Mouse (Mus musculus) central nervous system, embryonic 11.5 days (tissue): ENCODE results near the gene Gm10840. TPM values are rescaled to one million over a fixed set of nuclear protein-coding genes. Genes with fewer than 3 reads are reported as not detected.

Experiments used
- polyA plus RNA-seq: library from polyadenylated mRNA; depleted of rRNA; stranded (reverse); fragments of >200 nt; gene quantifications from 2 replicates; pipeline ENCODE4 v1.2.3, GENCODE M21; 2012; rRNA removed

Gene Gm10840
- not detected in 2 replicates for polyA plus RNA-seq

GRCm38 (mm10) chr11:106160841-106161721 is at the start of gene Gm10840, which contains the start of gene Limd2:
TSS of gene Gm10840 (plus strand) at chr11:106160850.
TSS of gene Limd2 (minus strand) at chr11:106160860.

GRCm38 (mm10) chr11:106202123-106202465 is 41.4 kb downstream of the Gm10840 start, which contains the start of gene Strada:
TSS of gene Strada (minus strand) at chr11:106202168.

Other genes with a start within 250 kb of the Gm10840 start
- 6.1 and 7.9 TPM in 2 replicates for gene Cyb561, start 207.5 kb upstream of the Gm10840 start, polyA plus RNA-seq
- gene Ace, start 192.9 kb upstream of the Gm10840 start, polyA plus RNA-seq: 0.83 and 0.84 TPM in 2 replicates
- not detected in 2 replicates for gene Ace3, start 166.2 kb upstream of the Gm10840 start, polyA plus RNA-seq
- 0.26 and 0.56 TPM in 2 replicates for gene Kcnh6, start 152.7 kb upstream of the Gm10840 start, polyA plus RNA-seq
- 76.5 and 77.4 TPM in 2 replicates for gene Dcaf7, start 124.0 kb upstream of the Gm10840 start, polyA plus RNA-seq
- 18.2 and 20.9 TPM in 2 replicates for gene Taco1, start 94.8 kb upstream of the Gm10840 start, polyA plus RNA-seq
- gene Map3k3, start 76.2 kb upstream of the Gm10840 start, polyA plus RNA-seq: 27.8 and 36.5 TPM in 2 replicates
- gene Limd2, start within 50 bp of the Gm10840 start, polyA plus RNA-seq: 76.6 and 184 TPM in 2 replicates
- 27.4 and 46.8 TPM in 2 replicates for gene Strada, start 41.3 kb downstream of the Gm10840 start, polyA plus RNA-seq
- gene Ccdc47, start 55.5 kb downstream of the Gm10840 start, polyA plus RNA-seq: 56.0 and 102 TPM in 2 replicates
- gene Ddx42, start 56.1 kb downstream of the Gm10840 start, polyA plus RNA-seq: 73.2 and 103 TPM in 2 replicates
- gene Ftsj3, start 95.2 kb downstream of the Gm10840 start, polyA plus RNA-seq: 59.5 and 97.0 TPM in 2 replicates
- 256 and 300 TPM in 2 replicates for gene Psmc5, start 95.3 kb downstream of the Gm10840 start, polyA plus RNA-seq
- 39.8 and 72.6 TPM in 2 replicates for gene Smarcd2, start 112.1 kb downstream of the Gm10840 start, polyA plus RNA-seq
- 0.20 and 0.35 TPM in 2 replicates for gene Tcam1, start 115.8 kb downstream of the Gm10840 start, polyA plus RNA-seq
- gene Gh, start 141.0 kb downstream of the Gm10840 start, polyA plus RNA-seq: not detected in 2 replicates
- 0.50 and 1.2 TPM in 2 replicates for gene Cd79b, start 153.9 kb downstream of the Gm10840 start, polyA plus RNA-seq
- gene Scn4a, start 192.4 kb downstream of the Gm10840 start, polyA plus RNA-seq: 0.06 and 0.43 TPM in 2 replicates
- gene Prr29, start 204.6 kb downstream of the Gm10840 start, polyA plus RNA-seq: 0.05 and 0.07 TPM in 2 replicates
- 7.4 and 14.0 TPM in 2 replicates for gene Icam2, start 227.2 kb downstream of the Gm10840 start, polyA plus RNA-seq